Mouse (Mus musculus) lung, postnatal 0 days (tissue): Measurements from ENCODE around the gene Grm8. TPM values are rescaled to one million over a fixed set of nuclear protein-coding genes. Genes with fewer than 3 reads are reported as not detected.

Experiments used
- ATAC-seq: fragments of 200-750 bp; cut with Nextera tagmentation; 2 replicates; pipeline ENCODE4 v1.8.0; 2017; ENCODE audit warnings: moderate library complexity
- DNase-seq: peaks from one replicate; pipeline ENCODE4 v3.0.0-alpha.2; 2016; ENCODE audit warnings: low spot score
- H3K27ac ChIP-seq: fragments of 300-500 bp; sonication (generic); 2 replicates; pipeline ENCODE4 v1.5.1; 2014; ENCODE audit warnings: antibody characterized with exemption, mild to moderate bottlenecking, low read length, mixed read lengths
- H3K27me3 ChIP-seq: fragments of 300-500 bp; sonication (generic); replicated peaks from 2 replicates; pipeline ENCODE4 v1.6.1; 2014; ENCODE audit warnings: low read length, mixed read lengths; ENCODE audit not compliant: insufficient read depth
- H3K36me3 ChIP-seq: fragments of 300-500 bp; sonication (generic); 2 replicates; pipeline ENCODE4 v1.6.1; 2014; ENCODE audit warnings: low read length, mixed read lengths; ENCODE audit not compliant: insufficient read depth
- H3K4me1 ChIP-seq: fragments of 300-500 bp; sonication (generic); 2 replicates; pipeline ENCODE4 v1.6.1; 2014; ENCODE audit warnings: antibody characterized with exemption, low read depth, low read length, mixed read lengths; ENCODE audit not compliant: insufficient read depth
- H3K4me2 ChIP-seq: fragments of 300-500 bp; sonication (generic); replicated peaks from 2 replicates; pipeline ENCODE4 v1.6.1; 2014; ENCODE audit warnings: low read depth, mild to moderate bottlenecking, low read length, moderate library complexity, mixed read lengths
- H3K4me3 ChIP-seq: fragments of 300-500 bp; sonication (generic); 2 replicates; pipeline ENCODE4 v1.5.1; 2014; ENCODE audit warnings: low read depth, low read length
- H3K9ac ChIP-seq: fragments of 300-500 bp; sonication (generic); replicated peaks from 2 replicates; pipeline ENCODE4 v1.6.1; 2014; ENCODE audit warnings: low read depth, mild to moderate bottlenecking
- H3K9me3 ChIP-seq: fragments of 300-500 bp; sonication (generic); 2 replicates; pipeline ENCODE4 v1.6.1; 2016; ENCODE audit warnings: low read length, mixed read lengths
- CTCF ChIP-seq: IDR thresholded peaks from 2 replicates; pipeline ENCODE4 v1.5.1; 2016; ENCODE audit warnings: antibody characterized with exemption, mild to moderate bottlenecking
- EP300 ChIP-seq: IDR thresholded peaks from 2 replicates; pipeline ENCODE4 v1.6.1; 2016; ENCODE audit warnings: antibody characterized with exemption, mild to moderate bottlenecking, control low read depth
- WGBS: fragments of 180-500 bp; shearing (Covaris S2); extraction: QIAGEN DNeasy Blood & Tissue Kit; methylation state at CpG from one replicate; pipeline ENCODE4 v1.1.7; 2014; 5-methylcytosine and 5-hydroxymethylcytosine counted together
- polyA plus RNA-seq: library from polyadenylated mRNA; unstranded; fragments of >200 nt; fragmentation: Nextera tagmentation; extraction: Ambion mirVana; gene quantifications from 2 replicates; pipeline ENCODE4 v1.2.1, GENCODE M21; 2015

The Grm8 gene
- polyA plus RNA-seq, 1 experiment from 2014 or later = not detected

DNA sequence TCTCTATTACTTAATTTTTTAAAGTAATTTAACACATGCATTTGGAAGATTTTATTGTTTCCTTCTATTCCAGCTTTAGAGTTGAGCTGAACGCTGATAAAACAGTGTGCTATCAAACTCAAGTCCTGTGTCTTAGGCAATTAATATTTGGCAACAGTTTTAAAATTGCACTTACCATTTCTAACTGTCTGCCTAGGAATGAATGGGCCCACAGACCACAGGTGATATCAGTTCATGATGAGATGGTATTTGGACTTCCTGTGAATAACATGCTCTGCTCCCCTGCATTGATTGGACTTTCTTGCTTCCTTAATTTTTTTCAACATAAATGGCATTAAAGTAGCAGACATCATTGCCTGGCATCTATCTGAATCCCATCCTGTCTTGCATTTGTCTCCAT is 232.8 kb downstream of the Grm8 start:
- DNase-seq = no peak
- no peak overlapping the region for H3K4me3 ChIP-seq
- H3K4me1 ChIP-seq = no peaks in the 10 kb centered on the region
- no peak overlapping the region for H3K4me2 ChIP-seq
- no peak for ATAC-seq
- H3K36me3 ChIP-seq = no peaks in the 10 kb centered on the region
- no peaks in the 10 kb centered on the region for H3K9me3 ChIP-seq
- H3K27me3 ChIP-seq = no peaks in the 10 kb centered on the region
- no peak overlapping the region for H3K27ac ChIP-seq
- no peak overlapping the region for H3K9ac ChIP-seq
- no peak for TF ChIP-seq CTCF
- TF ChIP-seq EP300 = no peak
- WGBS = 92% methylated on average over 1 of the region's 1 CpGs

DNA sequence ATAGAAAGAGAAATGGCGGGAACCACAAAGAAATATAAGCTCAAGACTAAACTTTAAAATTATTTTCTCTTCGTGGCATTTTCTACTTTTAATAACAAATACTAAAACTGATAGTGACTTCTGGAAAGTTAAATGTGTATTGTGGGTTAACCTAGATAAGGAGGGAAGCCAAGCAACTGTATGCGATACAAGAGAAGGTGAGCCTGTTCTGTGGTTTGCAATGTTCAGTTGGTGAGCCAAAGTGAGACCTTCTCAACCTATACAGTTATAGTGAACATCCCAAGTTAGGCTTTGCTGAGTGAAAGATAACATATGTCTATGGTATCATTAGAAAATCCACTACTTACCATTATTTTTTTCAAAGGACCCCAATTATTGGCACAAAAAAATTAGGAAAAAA is 233.6 kb downstream of the Grm8 start:
- no peaks in the 10 kb centered on the region for H3K27me3 ChIP-seq
- TF ChIP-seq EP300 = no peak
- DNase-seq (no peak), ATAC-seq (no peak)
- no peaks in the 10 kb centered on the region for H3K9me3 ChIP-seq
- no peak overlapping the region for H3K4me3 ChIP-seq
- H3K36me3 ChIP-seq = no peaks in the 10 kb centered on the region
- no peak overlapping the region for H3K9ac ChIP-seq
- H3K4me2 ChIP-seq = no peak overlapping the region
- no peak overlapping the region for H3K27ac ChIP-seq
- no peaks in the 10 kb centered on the region for H3K4me1 ChIP-seq
- WGBS = 81% methylated on average over 3 of the region's 3 CpGs

DNA sequence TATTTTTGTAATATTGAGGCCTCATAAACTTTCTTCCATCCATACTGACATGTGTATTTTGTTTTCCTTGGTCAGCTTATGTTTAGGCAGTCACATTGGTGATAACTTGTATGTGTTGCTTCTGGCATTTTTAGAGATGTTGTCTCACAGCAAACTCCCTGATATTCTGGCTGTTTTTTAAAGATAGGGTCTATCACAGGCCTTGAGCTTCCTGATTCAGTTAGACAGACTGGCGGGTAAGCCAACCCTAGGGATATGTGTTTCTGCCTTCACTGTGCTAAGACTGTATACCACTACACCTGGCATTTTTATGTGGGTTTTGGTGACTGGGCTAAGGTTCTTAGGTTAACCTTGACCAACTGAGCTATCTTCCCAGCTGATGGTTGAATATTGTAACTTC is 239.8 kb downstream of the Grm8 start:
- Histone ChIP-seq H3K4me2 (no peak overlapping the region), H3K9ac (no peak overlapping the region), H3K27me3 (no peaks in the 10 kb centered on the region), H3K4me1 (no peaks in the 10 kb centered on the region), H3K36me3 (no peaks in the 10 kb centered on the region), H3K4me3 (no peak overlapping the region), H3K9me3 (no peaks in the 10 kb centered on the region), H3K27ac (no peak overlapping the region)
- 91% methylated on average over 1 of the region's 1 CpGs for WGBS
- ATAC-seq (no peak), DNase-seq (no peak)
- TF ChIP-seq EP300 (no peak), CTCF (no peak)

DNA sequence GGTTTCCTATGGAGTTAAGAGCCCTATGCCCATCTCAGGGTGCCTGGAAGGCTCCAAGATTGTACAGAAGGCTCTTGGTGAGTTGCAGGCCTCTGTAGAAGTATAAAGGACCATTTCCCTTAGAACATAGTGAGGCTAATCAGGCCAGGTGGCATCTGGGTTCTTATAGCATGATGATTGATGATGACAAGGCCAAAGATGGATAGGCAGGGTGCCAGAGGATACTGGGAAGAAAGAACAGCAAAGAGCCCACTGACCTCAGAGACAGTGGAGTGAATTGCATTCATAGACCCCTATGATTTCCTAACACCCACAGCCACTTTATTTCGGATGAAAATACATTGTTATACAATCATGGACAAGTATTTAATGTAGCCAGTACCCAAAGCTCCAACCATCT is 242.1 kb downstream of the Grm8 start:
- WGBS = 76% methylated on average over 1 of the region's 1 CpGs
- no peak overlapping the region for H3K4me3 ChIP-seq
- no peaks in the 10 kb centered on the region for H3K9me3 ChIP-seq
- H3K4me2 ChIP-seq = no peak overlapping the region
- no peak for TF ChIP-seq EP300
- TF ChIP-seq CTCF = no peak
- no peak overlapping the region for H3K9ac ChIP-seq
- H3K27me3 ChIP-seq = no peaks in the 10 kb centered on the region
- DNase-seq (no peak), ATAC-seq (no peak)
- no peaks in the 10 kb centered on the region for H3K36me3 ChIP-seq
- no peaks in the 10 kb centered on the region for H3K4me1 ChIP-seq
- H3K27ac ChIP-seq = no peak overlapping the region

DNA sequence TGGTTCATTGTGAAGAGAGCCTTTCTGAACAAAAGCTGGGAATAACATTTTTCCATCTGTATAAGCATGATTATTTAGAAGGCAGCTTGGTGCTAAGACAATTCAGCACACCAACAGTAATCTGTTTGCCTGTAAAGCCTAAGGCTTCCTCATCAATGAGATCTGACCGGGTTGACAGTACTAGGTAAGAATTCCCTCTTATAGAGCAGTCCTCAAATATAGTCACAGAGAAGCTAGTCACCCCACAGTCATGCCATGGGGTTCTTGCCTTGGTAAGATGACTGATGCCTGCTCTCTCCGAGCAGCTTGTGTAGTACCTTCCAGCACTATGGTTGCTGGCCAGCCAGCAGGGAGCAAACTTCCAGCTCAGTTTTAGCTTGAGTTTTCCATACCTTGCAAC is 246.6 kb downstream of the Grm8 start:
- ATAC-seq (no peak), DNase-seq (no peak)
- Histone ChIP-seq H3K27ac (no peak overlapping the region), H3K36me3 (no peaks in the 10 kb centered on the region), H3K27me3 (no peaks in the 10 kb centered on the region), H3K4me2 (no peak overlapping the region), H3K4me1 (no peaks in the 10 kb centered on the region), H3K9me3 (no peaks in the 10 kb centered on the region), H3K4me3 (no peak overlapping the region), H3K9ac (no peak overlapping the region)
- no peak for TF ChIP-seq CTCF
- TF ChIP-seq EP300 = no peak
- 77% methylated on average over 2 of the region's 2 CpGs for WGBS

DNA sequence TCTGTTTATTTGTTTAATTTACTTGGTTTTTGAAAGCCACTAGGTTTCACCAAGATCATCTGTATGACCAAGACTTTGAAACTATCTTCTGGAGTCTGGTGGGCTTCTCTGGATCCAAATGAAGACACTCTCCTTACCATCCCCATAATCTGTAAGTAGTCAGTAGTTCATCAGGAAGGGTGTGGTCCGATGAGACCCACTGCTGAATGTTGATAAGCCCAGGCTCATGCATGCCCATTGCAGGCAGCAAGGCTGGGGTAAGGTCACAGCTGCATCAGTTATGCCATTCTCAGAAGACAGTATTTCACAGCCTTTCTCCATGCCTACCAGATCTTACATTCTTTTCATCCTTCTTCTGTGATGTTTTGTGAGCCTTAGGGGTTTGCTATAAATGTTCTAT is 247.1 kb downstream of the Grm8 start:
- no peak for ATAC-seq
- TF ChIP-seq CTCF = no peak
- TF ChIP-seq EP300 = no peak
- WGBS = 72% methylated on average over 1 of the region's 1 CpGs

DNA sequence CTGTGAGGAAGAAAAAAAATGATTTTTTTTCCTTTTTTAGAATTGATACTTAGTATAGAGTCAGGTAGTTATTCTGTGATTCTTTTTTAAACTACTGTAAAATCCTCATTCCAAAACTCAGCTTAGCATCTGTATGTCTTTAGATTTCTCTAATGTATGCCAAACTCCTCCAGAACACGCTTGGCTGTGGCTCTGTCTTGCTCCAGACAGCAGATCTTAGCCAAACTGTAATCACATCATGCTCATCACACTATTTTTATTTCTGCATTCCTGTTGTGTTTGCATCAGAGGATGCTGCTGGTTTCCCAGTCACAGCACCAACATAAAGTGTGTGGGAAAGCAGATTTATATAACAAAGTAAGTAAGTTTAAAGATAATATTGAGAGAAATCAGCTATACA is 249.2 kb downstream of the Grm8 start:
- 38% methylated on average over 1 of the region's 1 CpGs for WGBS
- no peaks in the 10 kb centered on the region for H3K9me3 ChIP-seq
- no peaks in the 10 kb centered on the region for H3K4me1 ChIP-seq
- no peak overlapping the region for H3K4me2 ChIP-seq
- ATAC-seq (no peak), DNase-seq (no peak)
- no peak for TF ChIP-seq EP300
- no peak for TF ChIP-seq CTCF
- no peak overlapping the region for H3K4me3 ChIP-seq
- H3K36me3 ChIP-seq = no peaks in the 10 kb centered on the region
- no peaks in the 10 kb centered on the region for H3K27me3 ChIP-seq
- H3K9ac ChIP-seq = no peak overlapping the region
- H3K27ac ChIP-seq = no peak overlapping the region

More for the DNA sequence above, 247.1 kb downstream of the Grm8 start:
- Histone ChIP-seq H3K27me3 (no peaks in the 10 kb centered on the region), H3K36me3 (no peaks in the 10 kb centered on the region), H3K4me1 (no peaks in the 10 kb centered on the region), H3K9me3 (no peaks in the 10 kb centered on the region), H3K9ac (no peak overlapping the region), H3K27ac (no peak overlapping the region), H3K4me2 (no peak overlapping the region), H3K4me3 (no peak overlapping the region)
- no peak for DNase-seq
